Mouse (Mus musculus): ENCODE results near the gene Zbtb7b. TPM values are rescaled to one million over a fixed set of nuclear protein-coding genes. Genes with fewer than 3 reads are reported as not detected.

Zbtb7b gene
- total RNA-seq, 2 experiments from 2014 or later = 10.9 to 18.6 TPM

Other genes starting within 250 kb of the Zbtb7b start
- 10 to 100 TPM; 12.9 to 19.1 TPM for gene Hcn3, start 234.6 kb downstream of the Zbtb7b start, total RNA-seq (2021)
- 10 to 100 TPM; 36.8 to 52.2 TPM for gene Clk2, start 230.0 kb downstream of the Zbtb7b start, total RNA-seq (2021)
- 10 to 100 TPM; 64.0 to 67.2 TPM for gene Scamp3, start 217.3 kb downstream of the Zbtb7b start, total RNA-seq (2021)
- gene Fam189b, start 211.6 kb downstream of the Zbtb7b start, total RNA-seq (2021) = 10 to 100 TPM; 59.3 to 60.3 TPM
- gene Gba, start 191.8 kb downstream of the Zbtb7b start, total RNA-seq (2021) = 10 to 100 TPM; 62.4 to 64.6 TPM
- 10 to 100 TPM; 21.0 to 21.3 TPM for gene Thbs3, start 179.6 kb downstream of the Zbtb7b start, total RNA-seq (2021)
- gene Mtx1, start 167.7 kb downstream of the Zbtb7b start, total RNA-seq (2021) = 10 to 100 TPM; 90.6 to 93.8 TPM
- 1 to 10 TPM in 1 of 2 experiments, under 1 TPM in 1; 0.44 to 1.1 TPM for gene Muc1, start 165.7 kb downstream of the Zbtb7b start, total RNA-seq (2021)
- gene Krtcap2, start 148.8 kb downstream of the Zbtb7b start, total RNA-seq (2021) = 10 to 100 TPM; 59.7 to 64.9 TPM
- 10 to 100 TPM; 74.4 to 88.7 TPM for gene Trim46, start 148.5 kb downstream of the Zbtb7b start, total RNA-seq (2021)
- 10 to 100 TPM; 47.0 to 51.7 TPM for gene Dpm3, start 135.4 kb downstream of the Zbtb7b start, total RNA-seq (2021)
- 10 to 100 TPM; 34.5 to 39.1 TPM for gene Slc50a1, start 124.2 kb downstream of the Zbtb7b start, total RNA-seq (2021)
- gene Efna1, start 113.6 kb downstream of the Zbtb7b start, total RNA-seq (2021) = 1 to 10 TPM; 4.2 to 7.4 TPM
- gene Efna3, start 71.8 kb downstream of the Zbtb7b start, total RNA-seq (2021) = 10 to 100 TPM; 50.4 to 59.5 TPM
- gene Efna4, start 56.7 kb downstream of the Zbtb7b start, total RNA-seq (2021) = 1 to 10 TPM in 1 of 2 experiments, not detected in 1; 1.2 TPM
- gene Adam15, start 44.8 kb downstream of the Zbtb7b start, total RNA-seq (2021) = 100 to 1,000 TPM in 1 of 2 experiments, 10 to 100 TPM in 1; 96.1 to 120 TPM
- under 1 TPM; 0.23 to 0.39 TPM for gene Dcst2, start 32.8 kb downstream of the Zbtb7b start, total RNA-seq (2021)
- not detected for gene Dcst1, start 29.5 kb downstream of the Zbtb7b start, total RNA-seq (2021)
- 1 to 10 TPM; 4.2 to 5.3 TPM for gene Lenep, start 8.0 kb upstream of the Zbtb7b start, total RNA-seq (2021)
- 10 to 100 TPM; 31.0 to 32.5 TPM for gene Flad1, start 17.1 kb upstream of the Zbtb7b start, total RNA-seq (2021)
- gene Cks1b, start 23.6 kb upstream of the Zbtb7b start, total RNA-seq (2021) = 1 to 10 TPM; 2.1 to 2.3 TPM
- gene Shc1, start 23.7 kb upstream of the Zbtb7b start, total RNA-seq (2021) = 10 to 100 TPM; 10.6 to 16.0 TPM
- 10 to 100 TPM; 53.7 to 61.4 TPM for gene Pygo2, start 35.4 kb upstream of the Zbtb7b start, total RNA-seq (2021)
- gene Pbxip1, start 41.9 kb upstream of the Zbtb7b start, total RNA-seq (2021) = 10 to 100 TPM; 35.2 to 40.6 TPM
- 10 to 100 TPM; 32.9 to 33.1 TPM for gene Pmvk, start 59.8 kb upstream of the Zbtb7b start, total RNA-seq (2021)
- gene Kcnn3, start 125.4 kb upstream of the Zbtb7b start, total RNA-seq (2021) = 10 to 100 TPM; 16.4 to 23.5 TPM